Mouse (Mus musculus) right cerebral cortex, adult 18-20 months (tissue): ENCODE measurements around the gene Acot9.

Experiments used
- DNase-seq: peaks from one replicate; pipeline ENCODE4 v3.0.0; 2022; ENCODE audit warnings: mixed read lengths

Acot9 gene

GRCm38 (mm10) chrX:155262235-155262914 lies at the start of gene Acot9:
TSS of gene Acot9 (plus strand) at chrX:155262443.
- peak; percentile 90 for DNase-seq

GRCm38 (mm10) chrX:155214291-155215136 lies 47.7 kb upstream of the Acot9 start:
- no peak for DNase-seq

- no peak for DNase-seq
Measured at GRCm38 (mm10) chrX:155215501-155216248, 46.6 kb upstream of the Acot9 start.

GRCm38 (mm10) chrX:155216271-155216670 lies 46.0 kb upstream of the Acot9 start, which contains the start of gene Sat1:
TSS of gene Sat1 (minus strand) at chrX:155216449.
- peak; percentile 92 for DNase-seq

GRCm38 (mm10) chrX:155218277-155218676 lies 44.0 kb upstream of the Acot9 start:
- no peak for DNase-seq

- no peak for DNase-seq
Measured at GRCm38 (mm10) chrX:155256856-155257255, 5.4 kb upstream of the Acot9 start.

GRCm38 (mm10) chrX:155262915-155263252 lies 641 bp downstream of the Acot9 start:
- no peak for DNase-seq

GRCm38 (mm10) chrX:155278483-155278882 lies 16.2 kb downstream of the Acot9 start:
- DNase-seq, result no peak

- no peak for DNase-seq
Measured at GRCm38 (mm10) chrX:155280427-155281044, 18.3 kb downstream of the Acot9 start.

GRCm38 (mm10) chrX:155306390-155306789 lies 44.1 kb downstream of the Acot9 start:
- no peak for DNase-seq

- peak; percentile 12 for DNase-seq
Measured at GRCm38 (mm10) chrX:155318005-155318404, 55.8 kb downstream of the Acot9 start.

- DNase-seq, result no peak
Measured at GRCm38 (mm10) chrX:155337567-155337904, 75.3 kb downstream of the Acot9 start.

- peak; percentile 71 for DNase-seq
Measured at GRCm38 (mm10) chrX:155337905-155338721, 75.9 kb downstream of the Acot9 start.

GRCm38 (mm10) chrX:155340654-155341053 lies 78.4 kb downstream of the Acot9 start, which contains the start of gene Prdx4:
TSS of gene Prdx4 (minus strand) at chrX:155340754.
- no peak for DNase-seq

GRCm38 (mm10) chrX:155346249-155346648 lies 84.0 kb downstream of the Acot9 start:
- no peak for DNase-seq
